Mouse (Mus musculus) bone marrow macrophage, adult 2 months (primary cell): ENCODE data around the gene Chst8.

ENCODE experiments used
- CTCF ChIP-seq: IDR thresholded peaks from 2 replicates; pipeline ENCODE4 v1.5.1; 2012; ENCODE audit warnings: low read depth, mild to moderate bottlenecking, low read length, moderate library complexity
- POLR2A ChIP-seq: IDR thresholded peaks from 2 replicates; pipeline ENCODE4 v1.6.1; 2012; ENCODE audit warnings: mild to moderate bottlenecking, low read depth, low read length, borderline replicate concordance

GRCm38 (mm10) chr7:34722551-34723230 lies 89.8 kb downstream of the Chst8 start:
- no peak for TF ChIP-seq CTCF
- TF ChIP-seq POLR2A: no peak
